Mouse (Mus musculus) adrenal gland, adult 2 months (tissue): ENCODE results near the gene Comt. TPM values are rescaled to one million over a fixed set of nuclear protein-coding genes. Genes with fewer than 3 reads are reported as not detected.

ENCODE experiments used
- DNase-seq: peaks from one replicate; pipeline ENCODE4 v3.0.0; 2021
- polyA plus RNA-seq: library from polyadenylated mRNA; depleted of rRNA; stranded (reverse); fragments of >200 nt; gene quantifications from 2 replicates; pipeline ENCODE4 v1.2.3, GENCODE M21; 2012
- total RNA-seq, 2 experiments: library from RNA; stranded (reverse); gene quantifications; 2 replicates each; pipeline ENCODE4 v1.2.3; 2021

Comt gene
- total and polyA plus RNA-seq, 3 experiments, result 203 to 432 (median 288) TPM

GRCm38 (mm10) chr16:18411802-18412476 is 14.7 kb downstream of the Comt start:
- DNase-seq, result peak; percentile 93

DNA sequence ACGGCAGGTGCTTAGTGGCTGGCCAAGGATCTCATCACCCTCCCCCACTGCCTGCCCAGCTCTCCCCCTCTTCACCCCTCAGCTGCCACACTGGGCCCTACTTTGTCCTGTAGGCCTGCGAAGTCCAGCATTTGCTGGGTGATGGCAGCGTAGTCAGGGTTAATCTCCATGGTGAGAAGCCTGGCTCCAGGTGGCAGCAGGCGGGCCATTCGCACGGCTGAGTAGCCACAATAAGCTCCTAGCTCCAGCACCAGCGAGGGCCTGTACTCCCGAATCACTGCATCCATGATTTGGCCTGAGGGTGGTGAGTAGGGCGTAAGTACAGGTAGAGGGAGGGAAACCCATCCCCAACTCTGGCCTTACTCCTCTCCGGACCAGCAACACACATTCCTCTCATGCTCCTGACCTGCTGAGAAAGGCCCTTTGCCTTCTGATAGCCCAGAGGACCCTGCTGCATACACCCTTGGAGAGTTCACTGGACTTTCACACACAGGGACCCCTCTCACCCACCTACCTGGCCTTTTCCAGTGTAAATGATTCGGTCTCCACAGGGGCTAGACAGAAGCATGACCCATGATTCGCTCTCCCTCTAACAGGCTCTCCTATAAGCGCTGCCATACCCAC is 15.5 kb downstream of the Comt start:
- no peak for DNase-seq

DNA sequence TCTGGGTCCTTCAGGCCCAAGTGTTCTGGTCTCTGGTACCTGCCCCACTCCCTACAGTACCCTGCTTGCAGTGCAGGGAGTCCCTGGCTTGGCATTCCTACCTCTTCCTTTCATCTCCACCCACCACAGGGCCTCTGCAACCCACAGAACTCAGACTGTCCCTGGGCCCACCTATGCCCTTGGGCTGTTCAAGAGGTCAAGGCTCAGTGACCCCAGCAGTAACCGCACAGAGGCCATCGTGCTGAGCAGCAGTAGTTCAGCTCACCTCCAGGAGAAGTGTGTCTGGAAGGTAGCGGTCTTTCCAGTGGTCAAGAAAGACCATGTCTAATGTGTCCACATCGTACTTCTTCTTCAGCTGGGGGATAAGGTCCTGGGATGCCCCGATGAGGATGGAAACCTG is 16.2 kb downstream of the Comt start:
- peak; percentile 49 for DNase-seq

DNA sequence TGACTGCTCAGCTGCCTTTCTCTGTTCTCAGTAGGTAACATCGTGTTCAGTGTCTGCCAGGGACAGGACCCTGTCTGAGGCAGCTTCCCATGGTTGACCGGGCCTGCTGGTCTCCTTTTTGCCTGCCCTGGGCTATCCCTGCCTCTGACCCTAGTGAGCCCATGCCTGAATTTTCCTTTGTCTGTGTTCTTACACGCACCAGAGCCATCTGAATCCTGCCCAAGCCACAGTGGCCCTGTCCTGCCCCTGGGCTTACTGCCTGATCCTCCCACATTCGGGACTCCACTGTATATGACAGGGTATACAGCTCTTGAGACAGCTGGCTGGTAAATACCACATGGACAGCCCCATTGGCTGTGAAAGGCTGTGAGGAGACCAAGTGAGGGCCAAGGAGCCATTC is 16.9 kb downstream of the Comt start:
- DNase-seq, result no peak

GRCm38 (mm10) chr16:18407912-18408311 is 18.7 kb downstream of the Comt start:
- no peak for DNase-seq

GRCm38 (mm10) chr16:18406293-18406692 is 20.4 kb downstream of the Comt start:
- peak; percentile 76 for DNase-seq

DNA sequence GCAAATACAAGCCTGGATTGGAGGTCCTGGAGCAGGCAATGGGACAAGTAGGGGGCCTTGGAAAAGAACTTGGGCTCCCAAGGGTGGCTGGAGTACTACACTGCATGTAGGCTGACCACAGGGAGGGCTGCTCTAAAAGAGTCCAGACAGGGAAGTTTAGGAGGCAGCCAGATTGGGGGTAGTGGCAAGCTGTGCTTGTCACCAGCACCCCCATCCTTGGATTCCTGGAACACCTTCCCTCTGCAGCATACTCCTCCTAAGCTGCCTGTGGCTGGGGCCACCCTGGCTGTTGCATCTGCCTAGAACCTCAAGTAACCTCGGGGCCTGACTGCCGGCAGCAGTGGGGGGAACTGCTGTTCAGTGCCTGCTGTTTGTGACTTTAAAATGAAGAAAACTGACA is 20.8 kb downstream of the Comt start:
- peak; percentile 34 for DNase-seq

GRCm38 (mm10) chr16:18405091-18405854 is 21.4 kb downstream of the Comt start:
- no peak for DNase-seq

DNA sequence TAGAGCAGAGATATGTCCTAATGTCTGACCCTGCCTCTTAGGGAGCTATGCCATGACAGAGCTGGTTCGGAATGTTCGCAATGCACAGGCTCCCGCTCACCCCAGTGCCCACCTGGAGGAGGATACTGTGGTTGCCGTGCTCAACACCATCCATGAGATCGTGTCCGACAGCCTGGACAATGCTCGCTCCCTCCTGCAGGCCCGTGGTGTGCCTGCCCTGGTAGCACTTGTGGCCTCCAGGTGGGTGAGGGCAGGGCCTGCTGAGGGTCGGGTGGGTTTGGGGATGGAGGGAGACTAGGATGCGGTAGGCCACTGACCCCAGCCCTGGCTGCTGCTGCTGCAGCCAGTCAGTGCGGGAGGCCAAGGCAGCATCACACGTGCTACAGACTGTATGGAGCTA is 23.4 kb downstream of the Comt start:
- no peak for DNase-seq

DNA sequence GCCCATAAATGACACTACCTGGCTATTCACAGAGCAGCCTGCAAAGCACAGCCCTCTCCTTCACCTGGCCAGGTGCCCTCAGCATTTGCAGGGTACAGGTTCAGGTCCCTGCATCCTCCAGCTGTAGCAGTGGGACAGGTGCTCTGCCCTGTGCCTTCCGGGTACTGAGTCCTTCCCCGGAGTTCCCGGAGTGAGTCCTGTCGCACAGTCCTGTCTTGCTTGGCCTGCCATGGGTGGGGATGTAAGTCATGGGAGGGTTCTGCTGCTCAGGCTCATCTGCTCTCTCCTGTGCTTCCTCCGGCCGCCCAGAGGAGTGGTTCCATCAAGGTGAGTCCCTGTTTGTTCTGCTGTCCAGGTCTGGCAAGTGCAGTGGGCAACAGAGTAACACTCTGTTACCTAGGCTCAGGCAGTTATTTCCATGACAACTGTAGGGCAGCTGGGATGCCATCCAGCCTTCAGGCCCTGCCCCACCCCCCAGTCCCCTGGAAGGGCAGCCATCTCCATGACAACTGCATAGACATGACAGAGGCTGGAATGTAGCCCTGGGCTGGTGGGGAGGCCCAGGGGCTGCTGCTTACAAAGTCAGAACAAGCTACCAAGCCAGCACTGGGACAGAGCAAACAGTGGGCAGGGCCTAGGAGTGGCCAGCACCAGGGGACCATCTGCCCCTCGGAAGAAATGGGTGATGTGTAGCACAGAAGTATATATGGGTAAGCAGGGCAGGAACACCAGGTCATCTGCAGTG is 26.0 kb downstream of the Comt start:
- no peak for DNase-seq

- no peak for DNase-seq
Measured at GRCm38 (mm10) chr16:18400028-18400427, 26.6 kb downstream of the Comt start.

GRCm38 (mm10) chr16:18396791-18397621 is 29.6 kb downstream of the Comt start:
- no peak for DNase-seq

DNA sequence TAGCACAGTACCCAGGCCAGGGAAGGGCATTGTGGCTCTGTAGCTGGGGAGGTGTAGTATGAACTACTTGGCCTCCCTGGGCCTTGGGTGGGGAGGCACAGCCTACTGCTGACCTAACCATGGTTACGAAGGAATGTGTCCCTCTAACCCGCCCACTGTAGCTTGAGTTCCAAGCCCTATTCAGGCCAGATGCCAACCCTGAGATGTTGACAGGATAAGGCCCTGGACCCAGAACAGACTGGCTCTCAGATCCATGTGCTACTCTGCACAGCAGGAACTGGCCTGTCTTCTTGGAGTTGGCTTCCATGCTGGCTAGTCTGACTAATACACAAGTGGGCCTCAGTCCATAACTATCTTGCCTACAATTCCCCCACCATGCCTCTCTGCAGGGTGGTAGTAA is 30.5 kb downstream of the Comt start:
- DNase-seq, result peak; percentile 81

DNA sequence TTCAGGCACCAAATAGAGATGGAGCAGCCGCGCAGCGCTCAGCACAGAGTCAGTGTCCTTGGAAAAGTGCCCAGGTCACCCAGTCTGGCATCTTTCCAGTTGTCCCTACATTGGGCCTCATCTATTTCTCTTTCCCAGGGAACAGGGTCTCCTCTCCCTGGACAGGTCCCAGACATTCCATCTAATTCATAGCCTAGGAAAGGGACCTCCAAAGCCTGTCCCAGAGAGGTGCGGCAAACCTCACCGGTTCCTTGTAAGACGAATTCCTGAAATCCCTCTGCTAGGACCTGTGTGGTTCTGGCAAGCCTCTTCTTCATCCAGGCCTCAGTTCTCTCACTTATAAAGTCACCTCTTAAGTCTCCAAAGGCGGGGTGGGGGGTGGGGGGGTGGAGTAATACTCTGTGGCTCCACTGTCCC is 31.0 kb downstream of the Comt start:
- DNase-seq, result peak; percentile 90

- no peak for DNase-seq
Measured at GRCm38 (mm10) chr16:18394777-18395619, 31.7 kb downstream of the Comt start.

- DNase-seq, result no peak
Measured at GRCm38 (mm10) chr16:18394056-18394455, 32.6 kb downstream of the Comt start.

DNA sequence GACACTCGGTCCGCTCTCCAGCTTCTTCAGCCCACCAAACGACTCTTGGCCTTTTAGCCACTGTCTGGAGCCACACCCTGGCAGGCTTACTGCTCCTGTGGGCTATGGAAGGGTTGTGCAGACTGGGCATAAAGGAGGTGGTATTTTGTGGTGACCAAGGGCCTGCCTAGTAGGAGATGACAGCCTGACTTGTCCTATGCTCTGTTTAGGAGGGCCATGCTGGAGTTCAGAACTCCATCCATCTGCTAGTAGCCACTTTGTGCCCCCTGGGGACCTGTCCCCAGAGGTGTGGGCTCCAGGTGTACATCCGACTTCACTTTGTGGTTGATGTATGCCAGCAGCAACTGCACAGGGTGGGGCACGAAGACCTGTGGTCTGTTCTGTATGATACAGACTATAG is 33.1 kb downstream of the Comt start:
- no peak for DNase-seq

GRCm38 (mm10) chr16:18392469-18393426 is 33.9 kb downstream of the Comt start:
- peak; percentile 96 for DNase-seq

- DNase-seq, result no peak
Measured at GRCm38 (mm10) chr16:18391728-18392127, 34.9 kb downstream of the Comt start.
